Mouse (Mus musculus) cerebellum, adult 2 months (tissue): ENCODE measurements at regions not wholly inside any gene's neighbourhood (a gene's known extent, or its start where the extent isn't known, plus 50 kb on each side); places are given as distances from the start of the nearest gene placed in this dataset.

Experiments
- CTCF ChIP-seq: fragments of 200-500 bp; IDR thresholded peaks from 2 replicates; pipeline ENCODE4 v1.5.1; 2011; ENCODE audit warnings: low read depth, mild to moderate bottlenecking, control low read depth, low read length, moderate library complexity, borderline replicate concordance; ENCODE audit not compliant: insufficient read depth
- POLR2A ChIP-seq: fragments of 200-500 bp; IDR thresholded peaks from 2 replicates; pipeline ENCODE4 v1.6.1; 2011; ENCODE audit warnings: low read length, control low read depth, borderline replicate concordance; ENCODE audit not compliant: insufficient read depth

DNA sequence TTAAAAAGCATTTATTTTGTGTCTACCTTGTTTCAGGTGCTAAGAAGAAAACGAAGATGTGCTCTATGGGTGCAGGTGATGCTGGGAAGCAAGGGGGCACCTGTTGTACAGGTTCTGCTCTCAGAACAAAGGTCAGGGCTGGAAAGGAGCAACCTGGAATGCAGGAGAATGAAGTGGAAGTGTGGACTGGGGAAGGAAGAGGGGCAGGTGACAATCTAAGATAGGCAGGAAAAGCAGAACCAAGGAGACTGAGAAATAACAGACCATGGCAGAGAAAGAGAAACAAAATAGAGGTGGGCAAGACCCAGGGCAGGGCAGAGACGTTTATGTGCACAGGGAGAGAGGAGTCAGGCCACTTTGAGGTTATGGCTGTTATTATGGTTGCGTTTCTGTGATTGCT lies 60.6 kb downstream of the 4930426L09Rik start:
- TF ChIP-seq CTCF: no peak
- TF ChIP-seq POLR2A: no peak
